Mouse (Mus musculus): ENCODE measurements around the gene Trio.

Gene Trio

DNA sequence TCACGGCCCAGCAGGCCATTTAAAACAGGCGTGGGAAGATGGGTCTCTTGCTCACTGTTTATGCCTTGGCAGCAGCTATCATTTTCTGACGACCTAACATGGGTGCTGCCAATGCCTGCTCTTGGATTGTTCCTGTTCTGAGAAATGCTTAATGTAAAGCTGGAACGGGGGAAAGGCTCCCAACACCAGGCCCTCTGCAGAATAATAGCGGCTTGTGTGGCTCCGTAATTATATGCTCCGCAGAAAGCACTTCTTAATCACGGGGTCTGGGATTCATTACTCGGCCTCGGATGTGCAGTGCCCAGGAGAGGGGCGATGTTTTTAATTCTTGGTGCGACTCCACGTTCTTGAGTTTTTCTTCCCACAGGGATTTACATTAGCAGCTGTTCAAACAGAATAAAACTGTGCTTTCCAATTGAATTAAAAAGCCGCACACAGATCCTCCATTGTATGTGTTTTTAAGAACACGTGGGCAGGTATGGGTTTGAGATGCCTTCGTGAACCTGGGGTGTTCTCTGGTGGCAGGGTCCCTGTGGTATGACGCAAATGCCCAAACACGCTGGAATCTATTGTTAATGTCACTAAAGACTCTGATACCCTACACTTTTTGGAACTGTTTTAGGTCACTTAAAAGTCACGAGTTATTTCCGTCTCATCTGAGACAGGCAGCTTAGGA, 228.0 kb downstream of the Trio start:
- DNase-seq (ENCODE audit: low spot score in 2 of 2), result no peak

DNA sequence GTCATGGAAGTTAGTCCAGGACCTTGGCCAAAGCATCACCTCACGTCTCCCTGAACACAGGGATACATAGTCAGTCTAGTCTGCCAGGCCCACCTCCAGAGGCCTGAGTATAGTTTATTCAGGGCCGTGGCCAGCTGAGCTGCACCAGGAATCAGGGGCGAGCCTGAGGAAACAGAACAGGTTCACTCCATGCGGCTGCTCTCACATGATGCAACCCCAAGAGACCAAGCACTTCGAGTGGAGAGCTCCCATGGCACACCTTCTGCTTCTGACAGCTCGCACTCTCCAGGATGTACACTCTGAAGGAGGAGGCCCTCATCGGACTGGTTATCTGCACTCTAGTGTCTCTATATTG, 228.8 kb downstream of the Trio start:
- DNase-seq (ENCODE audit: low spot score in 2 of 2), result no peak

DNA sequence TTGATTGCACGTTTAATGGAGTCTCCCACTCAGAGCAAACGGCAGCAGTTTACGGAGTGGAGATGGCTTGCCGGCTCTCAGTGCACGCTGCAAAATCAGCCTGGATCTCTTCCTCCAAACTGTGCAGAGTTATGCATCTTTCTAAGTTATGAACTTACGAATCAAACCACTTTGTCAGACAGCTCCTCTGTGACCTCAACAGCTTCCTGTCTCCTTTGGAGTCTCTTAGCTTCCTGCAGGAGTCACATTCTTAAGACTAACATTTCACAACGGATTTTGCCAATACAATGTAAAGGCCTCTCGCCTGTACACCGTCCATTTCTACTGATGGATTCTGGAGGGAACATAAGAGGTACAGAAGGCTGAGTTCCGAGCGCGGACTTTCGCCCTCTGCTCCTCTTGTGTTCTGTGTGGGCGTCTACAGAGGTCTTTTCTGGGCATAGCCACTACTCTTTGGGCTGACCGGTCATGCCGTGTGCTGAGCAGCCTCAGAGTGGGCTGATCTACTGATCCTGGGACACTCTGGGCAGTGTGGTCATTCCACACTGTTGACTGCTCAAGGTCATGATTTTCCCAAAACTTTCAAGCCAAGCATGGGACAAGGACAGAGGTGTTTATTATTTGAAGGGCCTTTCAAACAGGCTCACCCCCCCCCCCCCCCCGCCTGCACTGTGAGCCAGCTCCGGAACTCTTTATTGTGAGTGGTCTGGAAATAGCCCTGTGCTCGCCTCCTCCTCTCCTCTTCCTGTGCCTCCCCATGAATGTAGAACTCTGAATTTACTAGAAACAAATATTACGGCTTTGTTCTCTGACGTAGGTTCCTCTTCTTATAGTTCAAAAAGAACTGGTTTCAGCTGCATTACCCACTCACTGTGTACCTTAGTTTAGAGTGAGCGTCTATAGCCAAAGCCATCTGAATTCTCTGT, 229.4 kb downstream of the Trio start:
- DNase-seq (ENCODE audit: low spot score in 2 of 2), result no peak

DNA sequence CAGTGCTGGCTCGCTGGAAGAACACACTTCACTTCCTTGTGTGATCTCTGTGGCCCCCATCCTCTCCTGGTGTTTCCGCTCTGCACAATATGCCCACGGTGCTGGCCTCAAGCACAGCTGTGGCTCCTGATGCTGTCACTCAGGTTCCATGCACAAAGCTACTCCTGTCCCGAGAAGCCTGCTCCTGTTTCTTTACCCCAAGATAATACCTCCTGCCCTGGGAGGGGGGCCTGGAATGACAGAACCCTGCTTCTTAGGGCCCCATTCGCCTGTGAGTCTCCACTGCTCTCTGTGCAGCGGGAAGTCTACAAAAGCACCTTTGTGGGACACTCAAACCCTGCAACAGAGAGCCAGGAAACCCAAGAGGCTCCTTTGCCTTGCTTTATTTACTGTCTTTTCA, 232.4 kb downstream of the Trio start:
- DNase-seq (ENCODE audit: low spot score in 2 of 2), result no peak

DNA sequence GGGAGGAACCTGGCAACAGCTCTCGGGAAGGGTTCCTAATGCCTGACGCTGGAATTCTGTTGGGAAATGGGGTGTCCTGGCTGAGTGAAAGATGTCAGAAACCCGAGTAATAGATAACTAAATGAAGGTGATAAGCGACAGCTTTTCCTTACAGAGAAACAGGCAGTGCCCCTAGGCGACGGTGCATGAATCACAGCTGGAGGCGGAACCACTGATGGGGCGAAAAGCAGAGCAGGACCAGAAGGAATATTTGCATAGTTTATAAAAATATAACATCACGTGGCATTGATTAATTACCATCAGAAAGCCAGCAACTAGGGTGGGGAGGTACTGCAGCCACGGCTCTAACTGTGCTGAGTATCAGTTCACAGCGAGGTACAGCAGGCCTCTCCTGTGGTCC, 233.2 kb downstream of the Trio start:
- no peak for DNase-seq (ENCODE audit: low spot score in 2 of 2)

DNA sequence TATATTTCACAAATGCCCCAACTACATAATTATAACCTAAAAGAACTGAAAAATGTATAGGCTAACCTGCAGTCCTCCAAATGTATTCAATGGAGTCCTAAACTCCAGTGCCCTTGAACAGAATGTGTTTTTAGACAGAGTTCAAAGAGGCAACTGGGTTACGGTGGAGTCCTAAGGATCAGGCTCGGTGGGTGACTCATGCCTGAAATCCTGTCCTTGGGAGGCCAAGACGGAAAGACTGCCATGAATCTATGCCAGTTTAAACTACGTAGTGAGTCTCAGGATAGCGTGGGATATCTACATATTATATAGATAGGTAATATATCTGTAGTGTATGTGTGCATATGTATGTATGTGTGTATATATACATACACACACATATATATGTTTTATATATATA, 234.5 kb downstream of the Trio start:
- DNase-seq (ENCODE audit: low spot score in 2 of 2), result no peak

DNA sequence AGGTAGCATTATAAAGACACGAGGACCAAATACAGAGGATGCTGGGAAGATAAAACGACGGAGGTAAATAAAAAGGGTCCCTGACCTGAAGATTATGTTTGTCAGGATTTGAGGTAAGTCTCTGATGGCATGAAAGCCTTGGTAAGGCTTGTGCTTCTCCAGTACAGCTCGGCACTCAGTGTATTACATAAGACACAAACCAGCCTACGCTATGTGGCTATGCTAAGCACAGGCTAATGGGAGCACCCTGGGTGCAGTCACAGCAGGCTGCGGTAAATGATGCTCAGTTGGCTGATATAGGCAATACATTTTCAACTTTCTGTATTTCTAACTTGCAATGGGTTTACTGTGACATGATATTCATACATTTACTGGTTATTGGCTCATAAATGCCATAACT, 234.9 kb downstream of the Trio start:
- no peak for DNase-seq (ENCODE audit: low spot score in 2 of 2)

DNA sequence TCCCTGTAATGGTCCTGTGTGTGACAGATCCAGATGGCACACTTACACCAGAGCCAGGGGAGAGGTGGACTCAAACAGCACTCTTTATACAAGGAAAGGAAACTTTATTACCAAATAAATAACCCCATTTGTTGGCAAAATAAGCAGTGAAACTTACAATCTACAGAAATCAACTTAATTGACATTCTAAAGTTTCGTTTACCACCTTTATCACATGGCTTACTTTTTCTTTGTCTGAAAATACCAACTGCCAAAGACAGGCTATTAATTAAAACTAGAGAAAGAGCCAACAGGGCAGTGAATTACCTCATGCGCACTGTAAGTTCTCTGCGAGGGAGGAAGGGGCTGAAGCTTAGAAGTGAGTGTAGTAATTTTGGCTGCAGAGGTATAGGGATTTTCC, 236.3 kb downstream of the Trio start:
- DNase-seq (ENCODE audit: low spot score in 2 of 2), result no peak

DNA sequence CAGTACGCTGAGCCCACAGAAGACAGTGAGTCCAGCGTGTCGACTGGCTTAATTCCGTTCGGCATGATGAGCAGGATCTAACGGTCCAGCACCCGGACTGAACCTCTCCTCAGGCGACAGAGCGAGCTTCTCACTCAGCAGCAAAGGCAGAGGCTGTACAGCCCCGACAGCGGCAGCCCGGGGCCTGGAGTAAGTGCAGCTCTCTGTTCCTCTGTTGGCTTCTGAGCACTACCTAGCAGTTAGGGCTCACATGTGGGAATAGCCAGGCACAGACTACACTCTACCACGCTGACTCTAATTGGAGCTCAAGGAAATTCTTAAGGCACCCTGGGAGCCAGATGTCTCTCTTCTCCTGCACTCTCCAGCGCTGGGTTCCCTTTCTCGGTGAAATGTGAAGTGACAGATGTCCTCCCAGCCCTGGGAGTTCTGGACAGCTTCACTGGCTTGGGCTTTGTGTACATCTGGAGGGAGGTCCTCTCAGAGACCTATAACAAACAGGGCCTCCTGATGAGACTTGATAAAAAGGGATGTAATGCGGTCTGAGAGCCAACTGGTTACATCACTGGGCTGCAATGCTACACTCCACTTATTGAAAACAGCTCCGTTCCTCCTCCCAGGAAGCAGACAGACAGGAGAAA, 237.4 kb downstream of the Trio start:
- no peak for DNase-seq (ENCODE audit: low spot score in 2 of 2)

DNA sequence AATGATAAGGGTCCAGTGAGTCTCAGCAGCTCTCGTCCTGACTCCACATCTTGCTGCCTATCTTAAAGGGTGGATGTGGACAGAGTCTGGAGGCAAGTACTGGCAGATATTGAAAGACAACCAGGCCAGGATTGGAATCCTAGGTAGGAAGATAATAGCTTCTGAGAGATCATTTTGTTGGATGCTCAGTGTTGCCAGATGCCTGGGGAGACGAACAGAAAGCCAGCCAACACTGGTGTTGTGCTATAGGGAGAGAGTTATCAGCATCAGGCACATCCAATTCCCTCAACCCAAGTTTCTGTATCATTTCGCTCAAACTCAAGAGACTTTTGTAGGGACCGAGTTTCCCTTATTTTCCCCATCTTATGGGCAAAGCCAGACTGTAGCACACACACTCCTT, 238.5 kb downstream of the Trio start:
- DNase-seq (ENCODE audit: low spot score in 2 of 2), result no peak

DNA sequence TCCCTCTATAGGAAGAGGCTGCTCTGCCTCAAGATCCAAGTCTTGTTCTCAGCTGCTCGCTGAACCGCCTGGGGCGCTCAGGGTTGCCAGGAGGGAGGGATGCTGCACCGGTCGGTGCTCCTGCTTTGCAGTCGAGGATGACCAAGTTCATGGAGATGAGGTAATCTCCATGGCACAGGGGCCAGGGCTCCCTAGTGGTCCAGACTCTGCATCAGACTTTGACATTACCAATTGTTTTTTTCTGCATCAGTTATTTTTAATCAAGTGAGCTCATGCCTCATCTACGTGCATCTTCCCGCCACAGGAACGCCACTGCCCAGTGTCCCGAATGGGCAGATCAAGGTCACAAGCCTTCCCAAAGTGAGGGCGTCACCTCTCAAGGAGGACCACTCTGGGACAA, 239.2 kb downstream of the Trio start:
- no peak for DNase-seq (ENCODE audit: low spot score in 2 of 2)

DNA sequence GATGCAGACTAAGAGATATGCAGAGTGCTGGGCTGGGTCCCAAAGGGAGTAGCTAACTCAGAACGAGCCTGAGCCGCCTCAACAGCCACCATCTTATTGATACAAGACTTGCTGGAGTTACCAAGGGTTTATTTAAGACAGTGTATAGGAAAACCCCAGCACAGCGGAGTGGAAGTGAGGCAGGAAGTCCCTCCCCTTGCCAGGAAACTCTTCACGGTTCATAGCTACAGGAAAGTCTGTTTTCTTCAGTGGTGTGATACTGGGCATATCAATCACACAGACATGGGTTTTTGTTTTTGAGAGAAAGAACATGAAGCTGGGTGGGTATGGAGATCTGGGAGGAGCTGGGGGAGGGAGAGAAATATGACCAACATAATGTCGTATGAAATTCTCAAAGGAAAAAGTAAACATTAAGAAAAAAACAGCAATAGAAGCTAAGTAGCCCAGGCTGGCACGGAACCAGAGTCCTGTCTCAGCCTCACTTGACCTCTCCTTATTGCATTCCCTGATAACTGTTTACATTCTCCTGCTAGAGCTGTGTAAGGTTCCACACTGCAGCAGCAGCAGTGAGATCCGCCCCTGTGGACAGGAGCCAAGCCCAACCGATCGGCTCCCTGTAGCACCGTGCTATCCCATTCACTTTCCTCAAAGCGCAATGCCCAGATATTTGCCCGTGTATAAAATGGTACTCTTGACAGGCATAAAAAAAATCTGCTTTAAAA, 240.2 kb downstream of the Trio start:
- DNase-seq (ENCODE audit: low spot score in 2 of 2), result no peak

DNA sequence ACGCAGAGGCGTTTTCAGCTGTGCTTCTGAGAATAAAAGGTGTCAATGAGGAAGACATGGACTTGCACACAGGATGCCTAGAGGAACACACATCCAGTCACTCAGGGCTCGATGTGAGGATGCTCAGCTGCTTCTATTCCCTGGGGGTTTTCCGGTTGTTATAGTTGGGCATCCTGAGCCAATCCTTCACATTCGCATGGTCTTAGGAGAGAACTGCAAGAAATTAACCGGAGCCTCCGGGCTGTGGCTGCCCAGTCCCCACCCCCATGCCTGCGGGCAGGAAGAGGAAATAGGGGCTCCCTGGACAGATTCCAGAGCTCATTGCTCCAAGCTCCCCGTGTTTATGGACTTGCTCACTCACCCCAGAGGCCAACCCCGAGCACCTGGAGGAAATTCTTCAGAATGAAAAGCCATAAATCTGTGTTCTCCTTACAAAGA, 241.5 kb downstream of the Trio start:
- no peak for DNase-seq (ENCODE audit: low spot score in 2 of 2)

DNA sequence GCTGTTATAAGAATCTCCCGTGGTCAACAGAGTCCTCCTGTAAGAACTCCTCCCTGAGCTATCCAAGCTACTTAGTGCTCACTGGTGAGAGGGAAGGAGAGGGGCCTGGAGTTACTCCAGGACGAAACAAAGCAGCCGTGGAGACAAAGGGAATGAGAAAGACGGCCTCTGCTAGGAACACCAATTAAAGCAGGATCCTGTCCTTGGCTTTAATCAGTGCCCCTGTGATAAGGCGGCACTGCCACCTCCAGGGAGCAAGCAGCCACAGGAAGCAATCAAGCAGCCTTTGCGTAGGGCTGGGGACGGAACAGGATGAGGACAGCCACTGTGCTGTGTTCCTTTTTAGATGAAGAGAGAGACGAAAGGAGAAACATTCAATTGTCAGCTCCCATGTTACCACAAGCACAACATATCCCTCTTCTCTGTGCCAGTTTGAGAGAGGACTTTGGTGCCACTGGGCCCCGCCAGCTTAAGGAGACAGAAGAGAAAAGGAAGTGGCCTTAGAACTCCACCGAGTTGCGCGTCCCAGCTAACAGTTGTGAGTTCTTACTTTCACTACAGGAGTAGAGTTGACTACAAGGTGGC, 242.0 kb downstream of the Trio start:
- DNase-seq (ENCODE audit: low spot score in 2 of 2), result no peak

DNA sequence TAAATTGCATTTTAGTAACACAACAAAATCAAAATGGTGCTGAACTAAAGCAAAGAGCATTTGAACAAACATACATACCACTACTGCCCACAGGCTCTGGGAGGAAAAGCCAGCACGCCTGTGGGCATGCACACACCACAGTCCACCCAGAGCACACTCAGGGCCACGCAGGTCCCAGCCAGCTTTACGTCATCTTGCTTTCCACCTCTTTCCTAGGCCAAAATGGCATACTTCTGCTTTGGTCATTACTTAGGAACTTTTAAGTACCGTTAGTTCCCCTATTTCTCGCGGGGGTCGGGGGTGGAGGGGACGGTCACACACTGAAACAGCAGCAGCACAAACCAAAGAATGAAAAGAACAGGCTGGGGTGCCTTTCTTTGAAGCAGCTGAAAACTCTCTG, 242.6 kb downstream of the Trio start:
- DNase-seq (ENCODE audit: low spot score in 2 of 2), result no peak

DNA sequence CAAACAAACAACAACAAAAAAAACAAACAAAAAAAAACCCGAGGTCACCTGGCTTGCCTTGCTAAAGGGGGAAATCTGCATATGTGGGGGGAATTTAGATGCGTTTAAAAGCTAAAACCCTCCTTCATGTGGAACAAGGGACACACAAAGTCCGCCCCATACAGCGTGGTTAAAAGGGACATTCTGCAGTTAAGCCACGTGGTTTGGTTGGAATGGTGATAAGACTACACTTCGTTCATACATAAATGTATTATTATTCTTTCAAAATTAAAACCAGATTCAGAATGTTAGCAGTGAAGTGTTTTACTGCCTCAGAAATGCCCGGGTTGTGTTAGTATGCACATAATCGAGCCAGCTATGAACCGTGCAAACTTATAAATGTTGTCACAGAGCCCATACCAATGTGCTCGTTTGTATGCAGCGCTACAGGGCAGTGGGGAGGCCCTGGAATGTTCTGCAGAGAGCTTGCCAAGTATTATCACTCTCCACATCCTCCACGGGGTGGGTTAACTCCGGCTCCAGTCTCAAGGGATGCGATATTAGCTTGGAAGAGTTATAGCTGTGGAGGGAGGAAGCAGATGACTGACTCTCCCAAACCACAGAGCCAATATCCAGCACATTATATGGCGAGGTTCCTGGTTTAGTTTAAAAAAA, 243.1 kb downstream of the Trio start:
- no peak for DNase-seq (ENCODE audit: low spot score in 2 of 2)

DNA sequence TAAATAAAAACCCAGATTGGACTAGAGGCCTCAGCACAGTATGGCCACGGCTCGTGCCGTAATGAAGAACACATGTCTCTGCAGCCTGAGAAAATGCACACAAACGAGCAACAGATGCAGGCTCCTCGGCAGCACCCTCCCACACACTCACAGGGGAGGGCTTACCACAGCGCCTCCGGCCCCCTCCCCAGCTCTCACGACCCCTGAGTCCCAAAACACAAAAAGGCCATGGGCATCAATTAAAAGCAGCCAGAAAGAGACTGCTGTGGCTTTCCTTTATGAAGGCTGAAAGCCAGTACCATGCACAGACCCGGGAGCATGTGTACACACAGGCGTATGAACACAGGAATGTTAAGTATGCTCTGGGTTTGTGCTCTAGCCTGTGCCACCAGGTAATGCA, 245.8 kb downstream of the Trio start:
- DNase-seq (ENCODE audit: low spot score in 2 of 2), result no peak

DNA sequence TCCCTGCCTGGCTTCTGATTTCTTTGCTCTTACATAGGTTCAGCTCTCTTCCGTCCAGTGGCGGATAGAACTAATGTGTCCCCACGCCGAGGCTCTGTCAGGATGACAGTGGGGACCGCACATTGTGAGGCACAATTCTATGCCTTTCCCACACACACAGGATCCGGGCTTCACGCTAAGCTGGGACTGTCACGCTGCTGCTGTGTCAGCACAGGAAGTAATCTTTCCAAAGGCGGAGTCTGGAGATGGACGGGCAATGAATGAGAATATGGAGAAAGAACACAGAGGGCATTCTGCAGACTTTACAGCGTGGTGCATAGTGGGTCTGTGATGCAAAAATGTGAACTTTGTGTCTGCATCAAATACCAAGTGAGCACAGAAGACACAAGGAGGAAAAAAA, 246.2 kb downstream of the Trio start:
- no peak for DNase-seq (ENCODE audit: low spot score in 2 of 2)

DNA sequence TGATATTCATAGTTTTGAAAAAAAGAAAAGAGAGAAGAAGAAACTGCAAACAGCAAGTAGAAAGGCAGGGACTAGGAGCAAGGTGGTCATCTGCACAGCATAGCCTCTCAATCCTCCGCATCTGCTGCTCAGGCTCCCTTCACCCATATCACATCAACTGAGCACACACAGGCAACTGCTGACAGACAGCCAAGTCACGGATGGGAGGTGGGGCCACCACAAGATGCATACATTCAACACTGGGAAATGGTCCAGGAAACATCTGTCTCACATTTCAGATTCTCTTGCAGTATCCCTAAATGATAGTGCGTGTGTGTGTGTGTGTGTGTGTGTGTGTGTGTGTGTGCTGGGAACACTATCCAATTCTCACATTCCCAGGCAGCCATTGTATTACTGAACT, 247.4 kb downstream of the Trio start:
- DNase-seq (ENCODE audit: low spot score in 2 of 2), result no peak

DNA sequence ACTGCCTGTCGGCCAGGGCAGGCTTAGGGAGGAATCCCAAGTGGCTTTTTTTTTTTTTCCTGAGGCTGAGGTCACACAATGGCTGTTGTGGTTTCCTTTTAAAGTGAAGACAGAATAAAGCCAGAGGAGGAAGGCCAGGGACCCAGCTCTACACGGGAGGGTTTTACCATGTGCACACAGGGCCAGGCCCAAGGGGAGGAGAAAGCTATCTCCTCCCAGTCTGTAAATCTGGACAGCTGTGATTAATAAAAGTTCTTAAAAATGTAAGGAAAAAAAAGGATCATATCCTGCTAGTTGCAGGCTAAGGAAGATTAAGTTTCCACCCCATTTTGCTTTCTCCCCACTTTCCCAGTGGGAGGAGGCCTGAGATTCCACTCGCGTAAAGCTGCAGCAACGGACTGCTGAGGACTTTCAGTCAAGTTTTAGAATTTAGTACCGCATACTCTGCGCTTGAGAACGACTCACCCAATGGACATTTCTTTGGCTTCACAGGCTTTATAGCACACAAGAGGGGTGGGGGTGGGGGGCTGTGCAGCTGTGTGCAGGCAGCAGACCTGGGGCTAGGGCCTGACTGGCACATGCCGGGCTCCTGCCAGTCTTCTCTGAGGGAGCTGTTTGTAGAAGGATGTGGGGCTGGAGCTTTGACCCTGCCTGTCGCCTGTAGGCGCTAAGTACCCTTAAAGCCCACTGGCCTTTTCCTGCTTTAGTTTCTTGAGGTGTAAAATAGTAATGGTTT, 248.0 kb downstream of the Trio start:
- DNase-seq (ENCODE audit: low spot score in 2 of 2), result no peak

DNA sequence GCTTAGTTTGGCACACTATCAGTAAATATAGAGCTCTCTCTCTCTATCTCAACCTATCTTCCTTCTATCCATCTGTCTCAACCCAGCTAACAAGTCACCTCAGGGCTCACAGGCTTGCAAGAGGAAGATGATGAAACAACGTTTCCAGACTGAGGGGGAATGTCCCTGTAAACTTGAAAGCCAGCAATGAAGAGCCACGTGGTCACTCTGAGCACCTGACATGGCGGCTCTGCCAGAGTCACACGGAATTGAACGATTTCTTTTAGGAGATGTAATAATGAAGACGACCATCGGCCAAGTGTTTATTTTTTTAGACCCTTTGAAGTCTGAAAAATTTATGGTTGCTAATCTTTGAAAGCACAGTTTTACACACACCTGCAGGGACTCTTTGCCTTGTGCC, 251.2 kb downstream of the Trio start:
- DNase-seq (ENCODE audit: low spot score in 2 of 2), result no peak
